Comparison of ENCODE assay signal across 9 mouse cellular contexts in genomic region chr4:120242783-120243262, GRCm38 (mm10). TPM values are rescaled to one million over a fixed set of nuclear protein-coding genes. Genes with fewer than 3 reads are reported as not detected.
DNase-seq lines count a peak whose midpoint lies in the region; ATAC-seq and TF ChIP-seq lines count a peak whose summit lies in the region.
"Had no signal": no experiment of that assay in that cellular context is flagged by ENCODE, and none has a peak within 500 bp of the region (broad histone marks: within the 10 kb centered on the region; RNA-seq: fewer than 3 reads in every experiment).

No protein-coding gene starts in this region.

- H3K4me1 ChIP-seq in forebrain, embryonic 15.5 days = peaks cover 65% of the 10 kb centered on the region
- no peaks in the 10 kb centered on the region for H3K4me1 ChIP-seq in intestine, postnatal 0 days (replicated peaks; ENCODE audit: control insufficient read depth, insufficient read depth, low read length)
- H3K4me1 ChIP-seq in lung, embryonic 15.5 days = peaks cover 23% of the 10 kb centered on the region

- peak; percentile 53; the same call in 1 of the 2 replicates for ATAC-seq in cerebellum, adult (ENCODE audit: insufficient number of reproducible peaks, low FRiP score, low TSS enrichment)
- peak; percentile 90 for ATAC-seq in forebrain, embryonic 15.5 days (replicated peaks)
- ATAC-seq in intestine, postnatal 0 days = 0 out of 2 replicates have a peak, but pooled peaks have one; percentile 34
- peak; percentile 19 for ATAC-seq in lung, embryonic 15.5 days (ENCODE audit: borderline replicate concordance, extremely low read depth, low FRiP score, low TSS enrichment)

- H3K4me3 ChIP-seq in forebrain, embryonic 15.5 days = no peak overlapping the region
- no peak overlapping the region for H3K4me3 ChIP-seq in intestine, postnatal 0 days (ENCODE audit: low read depth, low read length)
- no peak overlapping the region for H3K4me3 ChIP-seq in lung, embryonic 15.5 days

- H3K36me3 ChIP-seq in forebrain, embryonic 15.5 days = no peaks in the 10 kb centered on the region
- no peaks in the 10 kb centered on the region for H3K36me3 ChIP-seq in intestine, postnatal 0 days (ENCODE audit: control insufficient read depth, insufficient read depth)
- H3K36me3 ChIP-seq in lung, embryonic 15.5 days = no peaks in the 10 kb centered on the region

- H3K4me2 ChIP-seq in forebrain, embryonic 15.5 days (replicated peaks) = peak overlapping the region; percentile 28
- no peak overlapping the region for H3K4me2 ChIP-seq in intestine, postnatal 0 days (replicated peaks; ENCODE audit: low read depth)
- H3K4me2 ChIP-seq in lung, embryonic 15.5 days = no peak overlapping the region

- peak overlapping the region; percentile 23 for H3K9ac ChIP-seq in forebrain, embryonic 15.5 days (replicated peaks)
- no peak overlapping the region for H3K9ac ChIP-seq in intestine, postnatal 0 days (ENCODE audit: low read depth, low read length)
- no peak overlapping the region for H3K9ac ChIP-seq in lung, embryonic 15.5 days

- under 1% methylated on average over 10 of the region's 10 CpGs for WGBS in forebrain, embryonic 15.5 days
- 15% methylated on average over 10 of the region's 10 CpGs for WGBS in intestine, postnatal 0 days
- WGBS in lung, embryonic 15.5 days = 5% methylated on average over 10 of the region's 10 CpGs

- H3K27me3 ChIP-seq in forebrain, embryonic 15.5 days = no peaks in the 10 kb centered on the region
- H3K27me3 ChIP-seq in intestine, postnatal 0 days (replicated peaks; ENCODE audit: control insufficient read depth, insufficient read depth, low read length) = peaks cover 4% of the 10 kb centered on the region; the same call in 1 of the 2 replicates
- peaks cover 38% of the 10 kb centered on the region for H3K27me3 ChIP-seq in lung, embryonic 15.5 days

- peak; percentile 26 for DNase-seq in adrenal gland, adult 2 months
- DNase-seq in adrenal gland, adult 18-20 months (ENCODE audit: low spot score in 2 of 2) = no peak
- peak; percentile 63 to 70 for DNase-seq in right cerebral cortex, adult 2 months (ENCODE audit: low spot score in 2 of 2)
- no peak for DNase-seq in gastrocnemius, adult 18-20 months (ENCODE audit: low spot score)

- H3K27ac ChIP-seq in forebrain, embryonic 15.5 days (replicated peaks) = peak overlapping the region; percentile 94
- H3K27ac ChIP-seq in intestine, postnatal 0 days (ENCODE audit: low read depth, low read length) = no peak overlapping the region
- no peak overlapping the region for H3K27ac ChIP-seq in lung, embryonic 15.5 days

- H3K9me3 ChIP-seq in forebrain, embryonic 15.5 days = no peaks in the 10 kb centered on the region
- no peaks in the 10 kb centered on the region for H3K9me3 ChIP-seq in intestine, postnatal 0 days (ENCODE audit: control insufficient read depth)
- H3K9me3 ChIP-seq in lung, embryonic 15.5 days = no peaks in the 10 kb centered on the region

- no peak for TF ChIP-seq CTCF in intestine, postnatal 0 days (IDR thresholded peaks at IDR 0.05; ENCODE audit: low read depth)

RNA-seq across cellular contexts. Expression of gene Foxo6, which starts 44.3 kb away (rescaled TPM):
- total RNA-seq in adrenal gland, adult 2 months (2021) = 1 to 10 TPM in 1 of 2 experiments, under 1 TPM in 1; 0.58 to 2.8 TPM
- polyA plus RNA-seq in adrenal gland, adult 2 months (2012; rRNA removed) = 2.2 and 3.6 TPM in 2 replicates
- total RNA-seq in adrenal gland, adult 18-20 months (2021) = under 1 TPM; 0.40 to 0.64 TPM
- polyA plus RNA-seq in forebrain, embryonic 15.5 days (2015; fragmentation: Nextera tagmentation; extraction: Ambion mirVana) = 4.4 and 5.3 TPM in 2 replicates
- 0.17 and 0.20 TPM in 2 replicates for polyA plus RNA-seq in intestine, postnatal 0 days (2015; fragmentation: Nextera tagmentation; extraction: Ambion mirVana)
- 0.10 and 0.25 TPM in 2 replicates for polyA plus RNA-seq in lung, embryonic 15.5 days (2015; fragmentation: Nextera tagmentation; extraction: Ambion mirVana)
- 1 to 10 TPM; 4.4 to 6.6 TPM for total RNA-seq in gastrocnemius, adult 18-20 months (2021)
- total RNA-seq: neutrophil, adult 5-6 weeks had no signal

Comparison
In these comparisons a context has a peak if more than half of its experiments do, and no peak if none do; other contexts are left out.
1. DNase-seq: peak in adrenal gland, adult 2 months (single experiment) and right cerebral cortex, adult 2 months (2 of 2); none in adrenal gland, adult 18-20 months (0 of 2) and gastrocnemius, adult 18-20 months (single experiment).
2. ATAC-seq: peak in every context shown above with its lines; median percentile 90 in forebrain, embryonic 15.5 days; 53 in cerebellum, adult; 34 in intestine, postnatal 0 days; 19 in lung, embryonic 15.5 days.